Mouse (Mus musculus): Measurements from ENCODE around the gene Smox.

GRCm38 (mm10) chr2:131502561-131502960 is 11.3 kb downstream of the Smox start:
- no peak for TF ChIP-seq POLR2A (IDR thresholded peaks at IDR 0.05; ENCODE audit: extremely low read depth, insufficient read depth, low read length)
- no peak for TF ChIP-seq CTCF (IDR thresholded peaks at IDR 0.05; ENCODE audit: low read depth, low read length)

Measured in liver, adult 2 months (tissue).